Mouse (Mus musculus): ENCODE results near the gene Ltbp1.

Ltbp1 gene

GRCm38 (mm10) chr17:75236543-75236942, 231.2 kb downstream of the Ltbp1 start:
- no peak for DNase-seq (ENCODE audit: low spot score)

DNA sequence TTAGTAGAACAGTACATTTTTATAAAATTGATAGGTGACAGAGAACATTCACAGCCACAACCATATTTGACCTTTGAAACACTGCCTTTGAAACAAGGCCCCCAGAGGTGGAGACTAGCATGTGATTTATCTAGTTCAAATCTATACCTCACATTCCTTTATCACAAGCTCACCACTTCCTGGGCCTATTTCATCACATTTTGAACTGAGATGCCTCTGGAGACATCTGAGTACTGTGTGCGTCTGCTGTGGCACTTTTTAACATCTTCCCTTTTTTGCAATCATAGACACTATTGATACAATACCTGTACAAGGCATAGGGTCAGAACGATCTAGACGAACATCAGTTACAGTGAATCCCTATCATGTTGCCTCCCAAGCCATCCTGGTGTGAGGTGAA, 232.1 kb downstream of the Ltbp1 start:
- no peak for DNase-seq (ENCODE audit: low spot score)

GRCm38 (mm10) chr17:75238655-75239054, 233.3 kb downstream of the Ltbp1 start:
- no peak for DNase-seq (ENCODE audit: low spot score)

GRCm38 (mm10) chr17:75239545-75239944, 234.2 kb downstream of the Ltbp1 start:
- DNase-seq (ENCODE audit: low spot score): no peak

DNA sequence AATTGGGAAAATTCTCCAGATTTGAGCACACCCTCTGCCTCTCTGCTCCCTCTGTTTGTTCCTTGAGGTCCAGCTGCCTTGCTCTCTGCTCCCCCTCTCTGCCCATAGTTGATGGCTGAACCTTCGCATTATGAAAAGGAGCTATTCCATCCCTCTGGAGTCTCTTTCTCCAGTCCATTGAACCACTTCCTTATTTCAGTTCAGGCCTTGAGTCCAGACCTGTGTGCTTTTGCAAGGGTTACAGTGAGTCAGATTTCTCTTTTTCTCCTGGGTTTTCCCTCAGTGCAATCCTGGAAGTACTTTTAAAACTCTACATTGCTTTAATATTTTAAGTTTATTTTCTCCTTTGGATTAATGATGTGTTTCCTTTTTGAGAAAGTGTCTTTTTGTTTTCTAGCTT, 236.7 kb downstream of the Ltbp1 start:
- no peak for DNase-seq (ENCODE audit: low spot score)

DNA sequence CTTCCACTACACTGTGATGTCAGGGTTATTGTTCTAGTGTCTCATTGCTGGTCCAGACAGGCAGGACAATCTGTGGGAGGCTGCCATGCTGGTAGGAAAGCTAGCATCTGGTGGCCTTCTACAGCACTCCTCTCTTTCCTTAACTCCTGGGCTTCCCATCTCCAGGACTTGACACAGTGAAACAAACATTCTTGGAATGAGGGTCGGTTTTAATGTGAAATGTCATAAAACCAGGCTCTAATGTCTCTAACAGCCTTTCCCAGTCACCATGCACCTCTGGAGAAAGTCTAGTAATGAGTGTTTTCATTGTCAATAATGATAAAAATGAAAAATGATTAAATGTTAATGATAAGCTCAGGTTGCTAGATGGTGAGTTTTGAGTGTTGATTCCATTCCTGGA, 237.9 kb downstream of the Ltbp1 start:
- DNase-seq (ENCODE audit: low spot score): no peak

DNA sequence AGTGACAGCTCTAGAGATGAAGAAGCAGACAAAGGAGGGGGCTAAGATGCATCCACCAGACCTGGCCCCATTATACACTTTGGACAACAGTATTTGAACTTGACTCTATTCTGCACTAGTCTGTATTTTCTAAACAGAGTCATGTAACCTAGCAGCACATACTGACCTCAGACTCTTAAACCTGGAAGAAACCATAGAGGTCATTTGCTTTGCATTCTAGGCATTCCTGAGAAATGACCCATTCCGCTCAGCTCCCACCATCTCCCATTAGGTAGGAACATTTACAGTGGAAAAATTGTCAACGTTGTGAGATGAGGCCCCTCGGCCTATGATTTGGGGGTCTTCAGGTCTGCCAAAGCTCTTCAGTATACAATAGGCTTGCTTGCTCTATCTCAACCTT, 238.8 kb downstream of the Ltbp1 start:
- DNase-seq (ENCODE audit: low spot score): no peak

DNA sequence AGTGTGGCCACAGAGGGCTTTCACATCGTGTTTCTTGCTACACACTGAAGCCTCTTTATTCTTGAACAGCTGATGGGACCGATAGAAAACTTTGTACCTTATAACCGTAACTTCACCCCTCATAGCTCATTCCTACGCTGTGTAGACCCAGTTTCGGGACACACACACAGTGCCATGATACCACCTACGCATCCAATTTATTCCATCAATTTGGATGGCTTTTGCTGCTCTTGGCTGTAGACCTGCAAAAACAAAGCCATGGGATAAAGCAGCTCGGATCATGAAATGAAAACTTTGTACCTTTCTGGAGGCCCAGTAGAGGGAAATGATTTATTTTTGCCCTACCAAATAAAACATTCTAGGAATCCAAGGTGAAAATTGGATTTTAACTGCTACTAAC, 239.7 kb downstream of the Ltbp1 start:
- DNase-seq (ENCODE audit: low spot score): no peak

GRCm38 (mm10) chr17:75248632-75249031, 243.3 kb downstream of the Ltbp1 start:
- DNase-seq (ENCODE audit: low spot score): no peak

- DNase-seq (ENCODE audit: low spot score): no peak
These were observed 245.2 kb downstream of the Ltbp1 start for GRCm38 (mm10) chr17:75250571-75250970.

- DNase-seq (ENCODE audit: low spot score): no peak
These were observed 245.7 kb downstream of the Ltbp1 start for GRCm38 (mm10) chr17:75251094-75251493.

DNA sequence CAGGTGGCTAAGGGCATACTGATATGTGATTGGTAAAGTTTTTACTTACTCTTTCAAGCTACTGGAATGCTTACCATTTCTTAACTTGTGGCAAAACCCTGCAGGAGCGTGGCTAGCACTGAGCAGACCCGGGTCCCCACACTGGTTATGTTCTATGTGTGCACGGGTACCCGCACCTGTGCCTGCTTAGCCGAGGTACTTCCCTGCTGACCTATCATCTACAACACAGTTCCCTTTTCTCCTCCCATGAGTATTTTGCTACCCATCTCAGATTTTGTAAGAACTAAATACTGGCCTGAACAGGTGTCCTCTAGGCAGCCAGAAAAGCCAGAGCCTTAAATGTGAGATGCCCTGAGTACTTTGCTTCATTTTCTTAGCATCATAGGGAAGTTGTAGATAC, 247.2 kb downstream of the Ltbp1 start:
- DNase-seq (ENCODE audit: low spot score): no peak

GRCm38 (mm10) chr17:75254909-75255308, 249.5 kb downstream of the Ltbp1 start:
- no peak for DNase-seq (ENCODE audit: low spot score)

DNA sequence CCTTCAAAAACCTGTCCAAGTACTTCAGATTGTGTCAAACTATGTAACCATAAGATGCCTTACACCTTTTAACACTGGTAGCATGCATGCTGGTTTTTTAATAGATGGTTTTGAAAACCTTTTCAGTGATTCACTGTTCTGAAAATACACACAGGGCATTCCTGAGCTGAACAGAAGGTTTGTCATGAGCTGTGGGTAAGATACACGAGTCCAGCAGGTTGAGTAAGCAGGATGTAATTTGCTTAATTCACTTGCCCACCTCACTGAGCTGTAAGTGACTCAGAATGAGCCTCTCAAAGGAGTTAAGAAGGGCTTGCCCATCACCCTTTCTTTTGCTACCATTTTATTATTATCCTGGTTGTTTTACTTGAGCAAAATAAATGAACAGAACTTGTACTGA, 250.6 kb downstream of the Ltbp1 start:
- no peak for DNase-seq (ENCODE audit: low spot score)

GRCm38 (mm10) chr17:75258427-75258826, 253.1 kb downstream of the Ltbp1 start:
- no peak for DNase-seq (ENCODE audit: low spot score)

- DNase-seq (ENCODE audit: low spot score): no peak
These were observed 258.1 kb downstream of the Ltbp1 start for GRCm38 (mm10) chr17:75263336-75263990.

- no peak for DNase-seq (ENCODE audit: low spot score)
These were observed 263.1 kb downstream of the Ltbp1 start for GRCm38 (mm10) chr17:75268506-75268905.

- no peak for DNase-seq (ENCODE audit: low spot score)
These were observed 267.1 kb downstream of the Ltbp1 start for GRCm38 (mm10) chr17:75272446-75272845.

DNA sequence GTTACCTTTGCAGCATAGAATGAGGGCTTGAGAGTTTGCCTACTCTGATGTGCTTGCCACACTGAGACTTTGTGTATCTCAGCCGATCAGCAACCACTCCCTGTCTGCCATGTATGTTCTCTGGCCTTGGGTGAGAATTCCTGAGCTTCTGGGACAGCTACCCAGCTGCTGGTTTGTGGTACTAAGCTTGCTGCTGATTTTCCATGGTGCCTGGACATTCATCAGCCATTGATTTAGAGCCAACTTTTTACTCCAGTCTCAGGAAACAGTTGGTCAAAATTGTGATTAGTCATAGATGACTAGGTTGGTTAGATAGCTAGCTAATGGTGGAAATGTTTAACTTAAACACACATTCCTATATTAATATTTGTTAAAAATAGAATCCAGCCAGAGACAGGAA, 267.9 kb downstream of the Ltbp1 start:
- no peak for DNase-seq (ENCODE audit: low spot score)

GRCm38 (mm10) chr17:75275302-75275701, 269.9 kb downstream of the Ltbp1 start:
- no peak for DNase-seq (ENCODE audit: low spot score)

GRCm38 (mm10) chr17:75278106-75278505, 272.7 kb downstream of the Ltbp1 start:
- no peak for DNase-seq (ENCODE audit: low spot score)

- no peak for DNase-seq (ENCODE audit: low spot score)
These were observed 273.2 kb downstream of the Ltbp1 start for GRCm38 (mm10) chr17:75278561-75278960.

- DNase-seq (ENCODE audit: low spot score): no peak
These were observed 276.0 kb downstream of the Ltbp1 start for GRCm38 (mm10) chr17:75281345-75281744.

DNA sequence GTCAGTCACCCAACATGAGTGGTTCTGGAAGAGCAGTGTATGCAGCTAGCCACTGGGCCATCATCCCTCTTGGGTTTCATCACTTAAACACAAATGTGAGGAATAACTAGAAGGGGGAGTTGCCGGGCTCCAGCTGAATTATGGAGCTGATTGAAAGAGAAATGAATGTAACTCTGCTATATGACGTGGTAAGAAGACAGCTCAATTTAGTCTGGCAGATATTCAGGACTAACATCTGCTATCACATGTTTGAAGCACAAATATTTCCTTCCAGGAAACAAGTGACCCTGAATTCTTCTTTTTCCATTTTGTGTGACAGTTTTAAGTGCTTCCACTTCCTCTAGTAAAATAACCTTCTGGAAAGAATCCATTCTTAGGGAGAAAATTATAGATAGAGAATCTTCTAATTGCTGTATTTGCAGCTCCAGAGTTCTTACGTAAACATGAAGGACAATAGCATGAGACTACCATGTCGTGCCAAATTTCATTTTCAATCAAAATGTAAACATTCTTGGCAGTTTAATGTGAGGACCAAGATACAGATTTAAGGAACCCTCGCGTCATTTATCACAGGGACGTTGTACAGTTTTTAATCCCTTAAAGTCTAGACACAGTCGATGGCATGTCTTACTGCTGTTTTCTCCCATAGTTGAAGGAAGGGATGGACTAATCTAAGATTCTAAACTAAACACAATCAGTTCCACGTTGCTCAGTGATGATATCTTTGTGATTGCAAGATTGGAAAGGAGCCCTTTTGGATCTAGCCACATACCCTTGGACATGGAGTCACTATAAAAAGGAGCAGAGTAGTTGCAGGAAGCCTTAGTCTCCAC, 279.7 kb downstream of the Ltbp1 start:
- DNase-seq (ENCODE audit: low spot score): no peak

Measured in ovary, adult 18-20 months (tissue).